Mouse (Mus musculus): ENCODE measurements around the gene Adgrg1. TPM values are rescaled to one million over a fixed set of nuclear protein-coding genes. Genes with fewer than 3 reads are reported as not detected.

The Adgrg1 gene
- polyA plus RNA-seq, 2 experiments: 41.1 to 46.8 TPM

DNA sequence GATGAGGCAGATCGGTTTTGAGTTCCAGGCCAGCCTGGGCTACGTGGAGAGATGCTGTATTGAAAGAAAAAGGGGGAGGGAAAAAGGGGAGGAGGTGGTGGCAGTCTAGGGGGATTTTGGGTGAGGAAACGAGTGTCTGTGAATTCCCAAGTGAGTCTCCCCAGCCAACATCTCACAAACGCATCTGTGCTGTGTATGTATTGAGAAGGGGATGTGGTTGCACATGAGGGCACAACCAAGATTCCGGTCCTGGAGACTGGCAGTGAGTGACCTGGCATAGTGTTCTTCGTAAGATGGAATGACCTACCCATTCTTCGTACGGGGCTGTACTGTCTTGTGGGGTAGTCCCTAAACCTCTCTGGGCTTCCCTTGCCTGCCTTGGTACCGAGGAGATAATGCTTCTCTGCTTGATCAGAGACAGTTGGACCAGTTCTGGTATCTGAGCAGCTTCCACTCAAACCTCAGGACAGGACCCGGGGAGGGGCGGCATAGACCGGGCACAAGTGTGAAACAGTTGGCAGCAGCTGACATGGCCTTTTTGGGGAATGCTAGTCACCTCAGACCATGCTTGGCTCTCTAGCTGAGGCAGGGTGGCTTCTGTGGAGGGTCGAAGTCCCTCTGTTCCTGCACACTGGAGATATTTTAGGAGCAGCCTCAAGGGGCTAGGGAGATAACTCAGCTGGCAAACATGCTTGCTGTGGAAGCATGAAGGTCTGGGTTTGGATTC, 4.2 kb downstream of the Adgrg1 start:
- H3K36me3 ChIP-seq (replicated peaks; ENCODE audit: control insufficient read depth, insufficient read depth, low read depth): no peaks in the 10 kb centered on the region
- H3K27ac ChIP-seq: no peak overlapping the region
- no peaks in the 10 kb centered on the region for H3K27me3 ChIP-seq (ENCODE audit: control insufficient read depth, insufficient read depth, low read length)
- peak overlapping the region; percentile 69 for H3K4me2 ChIP-seq (ENCODE audit: low read depth)
- H3K4me1 ChIP-seq (replicated peaks; ENCODE audit: control insufficient read depth in 2 of 2, insufficient read depth in 2 of 2, low read length in 1 of 2): peaks cover 33 to 50% of the 10 kb centered on the region in 2 experiments
- no peak for TF ChIP-seq CTCF (IDR thresholded peaks at IDR 0.05; ENCODE audit: low read depth)
- no peak for TF ChIP-seq EP300 (IDR thresholded peaks at IDR 0.05; ENCODE audit: low read depth)
- DNase-seq (ENCODE audit: low read depth in 3 of 3, low spot score in 3 of 3) (no peak), ATAC-seq (ENCODE audit: insufficient read depth) (no peak)
- 30% methylated on average over 13 of the region's 13 CpGs for WGBS (ENCODE audit: insufficient replicate concordance)
- no peaks in the 10 kb centered on the region for H3K9me3 ChIP-seq (ENCODE audit: control insufficient read depth, low read length)
- no peak overlapping the region; the same call in 1 of the 2 replicates for H3K9ac ChIP-seq (replicated peaks)
- peak overlapping the region; percentile 12 to 46; a peak in 3 of 4 replicates for H3K4me3 ChIP-seq (ENCODE audit: insufficient read depth in 1 of 2, low read depth in 2 of 2, low read length in 2 of 2)

GRCm38 (mm10) chr8:94980176-94980575, 5.6 kb downstream of the Adgrg1 start:
- TF ChIP-seq EP300 (IDR thresholded peaks at IDR 0.05; ENCODE audit: low read depth): no peak
- no peak for TF ChIP-seq CTCF (IDR thresholded peaks at IDR 0.05; ENCODE audit: low read depth)
- no peaks in the 10 kb centered on the region for H3K27me3 ChIP-seq (ENCODE audit: control insufficient read depth, insufficient read depth, low read length)
- H3K4me2 ChIP-seq (ENCODE audit: low read depth): no peak overlapping the region
- no peak overlapping the region for H3K4me3 ChIP-seq (ENCODE audit: insufficient read depth in 1 of 2, low read depth in 2 of 2, low read length in 2 of 2)
- no peaks in the 10 kb centered on the region for H3K36me3 ChIP-seq (replicated peaks; ENCODE audit: control insufficient read depth, insufficient read depth, low read depth)
- ATAC-seq (ENCODE audit: insufficient read depth) (no peak), DNase-seq (ENCODE audit: low read depth in 3 of 3, low spot score in 3 of 3) (no peak)
- WGBS (ENCODE audit: insufficient replicate concordance): 74% methylated on average over 5 of the region's 5 CpGs
- no peak overlapping the region for H3K27ac ChIP-seq
- H3K4me1 ChIP-seq (replicated peaks; ENCODE audit: control insufficient read depth in 2 of 2, insufficient read depth in 2 of 2, low read length in 1 of 2): peaks cover 36 to 43% of the 10 kb centered on the region in 2 experiments
- H3K9me3 ChIP-seq (ENCODE audit: control insufficient read depth, low read length): no peaks in the 10 kb centered on the region
- H3K9ac ChIP-seq (replicated peaks): no peak overlapping the region

DNA sequence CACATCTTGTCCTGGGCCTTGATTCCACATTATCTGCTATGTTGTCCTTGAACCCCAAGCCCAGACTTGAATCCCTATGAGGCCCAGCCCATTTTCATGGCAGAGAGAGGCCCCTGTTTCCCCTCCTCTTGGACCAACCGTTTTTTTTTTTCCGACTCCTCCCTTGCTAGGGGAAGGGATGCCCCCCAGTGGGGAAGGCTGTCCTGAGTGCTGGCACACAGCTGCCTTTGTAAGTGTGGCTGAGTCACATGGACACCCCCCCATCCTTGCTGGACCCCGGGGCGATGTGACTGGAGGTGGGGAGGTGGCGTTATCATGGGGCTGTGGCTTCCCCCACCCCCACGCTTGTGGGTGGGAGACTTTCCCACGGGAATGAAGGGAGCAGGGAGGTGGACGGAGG, 6.4 kb downstream of the Adgrg1 start:
- Histone ChIP-seq H3K36me3 (replicated peaks; ENCODE audit: control insufficient read depth, insufficient read depth, low read depth) (no peaks in the 10 kb centered on the region), H3K9ac (replicated peaks) (no peak overlapping the region), H3K4me1 (replicated peaks; ENCODE audit: control insufficient read depth in 2 of 2, insufficient read depth in 2 of 2, low read length in 1 of 2) (peaks cover 32 to 37% of the 10 kb centered on the region in 2 experiments), H3K27me3 (ENCODE audit: control insufficient read depth, insufficient read depth, low read length) (no peaks in the 10 kb centered on the region), H3K9me3 (ENCODE audit: control insufficient read depth, low read length) (no peaks in the 10 kb centered on the region), H3K4me3 (ENCODE audit: insufficient read depth in 1 of 2, low read depth in 2 of 2, low read length in 2 of 2) (no peak overlapping the region), H3K27ac (no peak overlapping the region), H3K4me2 (ENCODE audit: low read depth) (no peak overlapping the region)
- DNase-seq (ENCODE audit: low read depth in 3 of 3, low spot score in 3 of 3) (no peak), ATAC-seq (ENCODE audit: insufficient read depth) (no peak)
- 25% methylated on average over 8 of the region's 8 CpGs for WGBS (ENCODE audit: insufficient replicate concordance)
- TF ChIP-seq EP300 (IDR thresholded peaks at IDR 0.05; ENCODE audit: low read depth): no peak
- TF ChIP-seq CTCF (IDR thresholded peaks at IDR 0.05; ENCODE audit: low read depth): peak; percentile 17; the same call in 1 of the 2 replicates

DNA sequence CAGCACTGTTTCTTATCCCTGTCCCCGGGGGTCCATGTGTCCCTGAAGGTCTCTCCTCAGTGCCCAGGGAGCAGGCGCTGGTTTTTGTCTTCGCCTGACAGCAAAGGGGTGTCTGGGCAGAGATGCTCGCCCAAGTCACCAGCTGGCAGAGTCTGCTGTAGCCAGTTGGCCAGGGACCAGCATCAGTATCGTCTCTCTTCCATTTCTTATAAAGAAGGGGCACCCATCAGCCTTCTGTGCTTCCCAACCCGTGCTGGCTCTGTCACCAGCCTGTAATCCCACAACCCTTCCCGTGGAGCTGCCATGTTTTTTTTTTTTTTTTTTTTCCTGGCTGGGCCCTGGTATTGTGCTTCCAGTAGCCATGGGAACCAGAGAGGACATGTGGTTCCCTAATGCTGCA, 7.3 kb downstream of the Adgrg1 start:
- no peak overlapping the region for H3K27ac ChIP-seq
- ATAC-seq (ENCODE audit: insufficient read depth): no peak
- no peak overlapping the region for H3K4me2 ChIP-seq (ENCODE audit: low read depth)
- WGBS (ENCODE audit: insufficient replicate concordance): 67% methylated on average over 7 of the region's 7 CpGs
- H3K27me3 ChIP-seq (ENCODE audit: control insufficient read depth, insufficient read depth, low read length): no peaks in the 10 kb centered on the region
- no peaks in the 10 kb centered on the region for H3K36me3 ChIP-seq (replicated peaks; ENCODE audit: control insufficient read depth, insufficient read depth, low read depth)
- H3K9ac ChIP-seq (replicated peaks): no peak overlapping the region
- no peak overlapping the region for H3K4me3 ChIP-seq (ENCODE audit: insufficient read depth in 1 of 2, low read depth in 2 of 2, low read length in 2 of 2)
- no peak for DNase-seq (ENCODE audit: low read depth in 3 of 3, low spot score in 3 of 3)
- H3K4me1 ChIP-seq (replicated peaks; ENCODE audit: control insufficient read depth in 2 of 2, insufficient read depth in 2 of 2, low read length in 1 of 2): peaks cover 32 to 34% of the 10 kb centered on the region in 2 experiments
- TF ChIP-seq CTCF (IDR thresholded peaks at IDR 0.05; ENCODE audit: low read depth) (no peak), EP300 (IDR thresholded peaks at IDR 0.05; ENCODE audit: low read depth) (no peak)
- no peaks in the 10 kb centered on the region for H3K9me3 ChIP-seq (ENCODE audit: control insufficient read depth, low read length)

GRCm38 (mm10) chr8:94983146-94983545, 8.6 kb downstream of the Adgrg1 start:
- Histone ChIP-seq H3K9me3 (ENCODE audit: control insufficient read depth, low read length) (no peaks in the 10 kb centered on the region), H3K4me2 (ENCODE audit: low read depth) (peak overlapping the region; percentile 99), H3K4me3 (ENCODE audit: insufficient read depth in 1 of 2, low read depth in 2 of 2, low read length in 2 of 2) (no peak overlapping the region), H3K4me1 (replicated peaks; ENCODE audit: control insufficient read depth in 2 of 2, insufficient read depth in 2 of 2, low read length in 1 of 2) (peaks cover 39 to 43% of the 10 kb centered on the region in 2 experiments), H3K36me3 (replicated peaks; ENCODE audit: control insufficient read depth, insufficient read depth, low read depth) (no peaks in the 10 kb centered on the region), H3K9ac (replicated peaks) (peak overlapping the region; percentile 99), H3K27ac (peak overlapping the region; percentile 98), H3K27me3 (ENCODE audit: control insufficient read depth, insufficient read depth, low read length) (no peaks in the 10 kb centered on the region)
- no peak for DNase-seq (ENCODE audit: low read depth in 3 of 3, low spot score in 3 of 3)
- peak; percentile 21 for ATAC-seq (ENCODE audit: insufficient read depth)
- 17% methylated on average over 5 of the region's 5 CpGs for WGBS (ENCODE audit: insufficient replicate concordance)
- no peak for TF ChIP-seq CTCF (IDR thresholded peaks at IDR 0.05; ENCODE audit: low read depth)
- TF ChIP-seq EP300 (IDR thresholded peaks at IDR 0.05; ENCODE audit: low read depth): no peak

Measured in liver, embryonic 14.5 days (tissue).